Mouse (Mus musculus): ENCODE measurements around the gene Fmo4. TPM values are rescaled to one million over a fixed set of nuclear protein-coding genes. Genes with fewer than 3 reads are reported as not detected.

Gene Fmo4
- total and polyA plus RNA-seq, 3 experiments = 0.03 to 0.22 TPM; not detected in 1

DNA sequence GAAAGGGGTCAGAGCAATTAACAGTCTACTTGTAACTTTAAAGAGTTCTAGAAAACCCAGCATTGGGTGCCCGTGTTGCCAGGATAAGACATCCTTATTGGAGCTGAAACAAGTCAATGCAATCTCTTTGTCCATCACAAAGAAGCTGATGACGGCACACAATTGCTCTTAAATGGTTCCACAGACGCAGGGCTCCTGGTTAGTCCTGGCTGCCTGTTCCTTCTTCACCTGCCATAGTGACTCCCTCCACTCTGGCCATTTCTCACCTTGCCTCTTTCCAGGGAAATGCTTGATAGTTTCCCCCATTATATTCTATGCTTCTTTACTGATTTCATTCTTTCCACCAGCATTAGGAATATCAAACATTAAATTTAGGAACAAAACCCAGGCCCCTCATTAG is 5.2 kb downstream of the Fmo4 start:
- Histone ChIP-seq H3K27me3 (ENCODE audit: insufficient read depth, low read length) (peaks cover 6% of the 10 kb centered on the region), H3K4me1 (ENCODE audit: insufficient read depth, low read depth, low read length) (no peaks in the 10 kb centered on the region), H3K4me3 (ENCODE audit: low read depth, low read length) (no peak overlapping the region), H3K9me3 (replicated peaks) (no peaks in the 10 kb centered on the region), H3K36me3 (replicated peaks) (no peaks in the 10 kb centered on the region)
- no peak for DNase-seq (ENCODE audit: low spot score)
- TF ChIP-seq CTCF (IDR thresholded peaks at IDR 0.05; ENCODE audit: low read depth, low read length) (no peak), TAL1 (conservative IDR thresholded peaks at IDR 0.05; ENCODE audit: low read depth, low read length) (no peak), GATA1 (IDR thresholded peaks at IDR 0.05; ENCODE audit: borderline replicate concordance, low read length) (no peak), GATA2 (IDR thresholded peaks at IDR 0.05; ENCODE audit: borderline replicate concordance, low read depth, low read length) (no peak)
- no peak for ATAC-seq (ENCODE audit: extremely low read depth, insufficient number of reproducible peaks, low FRiP score, poor library complexity, severe bottlenecking)

DNA sequence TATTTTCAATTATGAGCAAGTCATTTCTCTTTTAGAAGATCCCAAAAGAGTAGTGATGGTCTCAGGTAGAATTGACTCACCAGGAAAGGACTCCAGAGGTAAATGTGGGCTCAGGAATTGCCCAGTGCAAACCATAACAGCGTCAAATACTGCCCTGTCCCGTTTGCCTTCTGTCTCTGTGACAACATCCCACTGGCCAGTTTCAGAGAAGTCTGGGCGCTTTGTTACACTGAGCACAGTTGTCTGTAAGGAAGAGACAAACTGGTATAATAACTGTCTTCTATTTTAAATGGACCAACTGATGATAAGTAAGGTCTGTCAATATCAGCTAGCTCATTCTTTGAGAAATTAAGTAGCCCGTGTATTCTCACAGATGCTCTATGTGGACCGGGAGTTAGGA is 6.3 kb downstream of the Fmo4 start:
- no peaks in the 10 kb centered on the region for H3K36me3 ChIP-seq (replicated peaks)
- TF ChIP-seq GATA1 (IDR thresholded peaks at IDR 0.05; ENCODE audit: borderline replicate concordance, low read length) = no peak
- no peak for TF ChIP-seq POLR2AphosphoS5 (IDR thresholded peaks at IDR 0.05; ENCODE audit: insufficient replicate concordance, low read depth, low read length)
- TF ChIP-seq GATA2 (IDR thresholded peaks at IDR 0.05; ENCODE audit: borderline replicate concordance, low read depth, low read length) = no peak
- no peak for TF ChIP-seq CTCF (IDR thresholded peaks at IDR 0.05; ENCODE audit: low read depth, low read length)
- TF ChIP-seq TAL1 (conservative IDR thresholded peaks at IDR 0.05; ENCODE audit: low read depth, low read length) = no peak
- H3K4me3 ChIP-seq (ENCODE audit: low read depth, low read length) = no peak overlapping the region
- ATAC-seq (ENCODE audit: extremely low read depth, insufficient number of reproducible peaks, low FRiP score, poor library complexity, severe bottlenecking) (no peak), DNase-seq (ENCODE audit: low spot score) (no peak)
- peaks cover 6% of the 10 kb centered on the region for H3K27me3 ChIP-seq (ENCODE audit: insufficient read depth, low read length)
- no peaks in the 10 kb centered on the region for H3K9me3 ChIP-seq (replicated peaks)
- H3K4me1 ChIP-seq (ENCODE audit: insufficient read depth, low read depth, low read length) = no peaks in the 10 kb centered on the region

DNA sequence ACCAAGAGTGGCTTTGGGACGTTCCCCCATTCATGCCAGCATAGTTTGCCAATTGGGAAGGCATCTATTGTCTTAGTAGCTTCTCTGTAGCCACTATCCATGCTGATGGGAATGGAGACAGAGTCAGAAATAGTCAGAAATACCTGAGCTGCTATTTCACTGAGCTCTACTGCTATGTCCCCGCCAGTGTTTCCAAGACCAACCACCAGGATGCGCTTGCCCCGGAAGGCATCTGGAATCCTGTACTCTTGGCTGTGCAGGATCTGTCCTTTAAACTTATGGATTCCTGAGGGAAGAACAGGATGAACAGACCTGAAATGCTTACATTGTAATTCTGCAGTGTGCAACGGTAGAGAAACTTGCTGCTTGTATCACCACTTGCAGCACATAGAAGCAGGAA is 8.8 kb downstream of the Fmo4 start:
- no peaks in the 10 kb centered on the region for H3K36me3 ChIP-seq (replicated peaks)
- H3K9me3 ChIP-seq (replicated peaks) = no peaks in the 10 kb centered on the region
- no peak for TF ChIP-seq CTCF (IDR thresholded peaks at IDR 0.05; ENCODE audit: low read depth, low read length)
- no peak for TF ChIP-seq TAL1 (conservative IDR thresholded peaks at IDR 0.05; ENCODE audit: low read depth, low read length)
- no peak for TF ChIP-seq GATA1 (IDR thresholded peaks at IDR 0.05; ENCODE audit: borderline replicate concordance, low read length)
- no peak for TF ChIP-seq POLR2AphosphoS5 (IDR thresholded peaks at IDR 0.05; ENCODE audit: insufficient replicate concordance, low read depth, low read length)
- no peak for TF ChIP-seq GATA2 (IDR thresholded peaks at IDR 0.05; ENCODE audit: borderline replicate concordance, low read depth, low read length)
- ATAC-seq (ENCODE audit: extremely low read depth, insufficient number of reproducible peaks, low FRiP score, poor library complexity, severe bottlenecking) (no peak), DNase-seq (ENCODE audit: low spot score) (no peak)
- H3K27me3 ChIP-seq (ENCODE audit: insufficient read depth, low read length) = peaks cover 3% of the 10 kb centered on the region; the same call in 1 of the 2 replicates
- no peaks in the 10 kb centered on the region for H3K4me1 ChIP-seq (ENCODE audit: insufficient read depth, low read depth, low read length)
- no peak overlapping the region for H3K4me3 ChIP-seq (ENCODE audit: low read depth, low read length)

DNA sequence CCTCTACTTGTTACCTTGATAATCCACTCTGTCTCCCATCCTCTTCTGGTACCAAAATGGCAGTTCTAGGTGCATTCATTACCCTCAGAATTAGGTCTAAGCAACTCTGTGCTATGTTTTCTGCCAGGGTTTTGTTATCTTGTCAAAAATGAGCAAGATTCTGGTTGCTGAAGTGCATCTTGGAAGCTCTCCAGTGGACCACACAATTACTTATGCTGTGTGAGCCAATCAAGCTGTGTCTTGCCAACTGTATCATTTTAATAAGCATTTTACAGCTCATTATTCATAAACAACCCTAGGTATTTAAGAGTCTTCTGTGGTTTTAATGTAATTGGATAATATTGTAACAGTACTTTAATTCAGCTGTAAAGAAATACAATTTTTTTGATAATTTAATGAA is 17.3 kb downstream of the Fmo4 start:
- H3K4me3 ChIP-seq (ENCODE audit: low read depth, low read length) = no peak overlapping the region
- no peaks in the 10 kb centered on the region for H3K4me1 ChIP-seq (ENCODE audit: insufficient read depth, low read depth, low read length)
- DNase-seq (ENCODE audit: low spot score) (no peak), ATAC-seq (ENCODE audit: extremely low read depth, insufficient number of reproducible peaks, low FRiP score, poor library complexity, severe bottlenecking) (no peak)
- H3K9me3 ChIP-seq (replicated peaks) = no peaks in the 10 kb centered on the region
- H3K27me3 ChIP-seq (ENCODE audit: insufficient read depth, low read length) = no peaks in the 10 kb centered on the region
- no peaks in the 10 kb centered on the region for H3K36me3 ChIP-seq (replicated peaks)
- TF ChIP-seq GATA2 (IDR thresholded peaks at IDR 0.05; ENCODE audit: borderline replicate concordance, low read depth, low read length) (no peak), POLR2AphosphoS5 (IDR thresholded peaks at IDR 0.05; ENCODE audit: insufficient replicate concordance, low read depth, low read length) (no peak), GATA1 (IDR thresholded peaks at IDR 0.05; ENCODE audit: borderline replicate concordance, low read length) (no peak), CTCF (IDR thresholded peaks at IDR 0.05; ENCODE audit: low read depth, low read length) (no peak), TAL1 (conservative IDR thresholded peaks at IDR 0.05; ENCODE audit: low read depth, low read length) (no peak)

DNA sequence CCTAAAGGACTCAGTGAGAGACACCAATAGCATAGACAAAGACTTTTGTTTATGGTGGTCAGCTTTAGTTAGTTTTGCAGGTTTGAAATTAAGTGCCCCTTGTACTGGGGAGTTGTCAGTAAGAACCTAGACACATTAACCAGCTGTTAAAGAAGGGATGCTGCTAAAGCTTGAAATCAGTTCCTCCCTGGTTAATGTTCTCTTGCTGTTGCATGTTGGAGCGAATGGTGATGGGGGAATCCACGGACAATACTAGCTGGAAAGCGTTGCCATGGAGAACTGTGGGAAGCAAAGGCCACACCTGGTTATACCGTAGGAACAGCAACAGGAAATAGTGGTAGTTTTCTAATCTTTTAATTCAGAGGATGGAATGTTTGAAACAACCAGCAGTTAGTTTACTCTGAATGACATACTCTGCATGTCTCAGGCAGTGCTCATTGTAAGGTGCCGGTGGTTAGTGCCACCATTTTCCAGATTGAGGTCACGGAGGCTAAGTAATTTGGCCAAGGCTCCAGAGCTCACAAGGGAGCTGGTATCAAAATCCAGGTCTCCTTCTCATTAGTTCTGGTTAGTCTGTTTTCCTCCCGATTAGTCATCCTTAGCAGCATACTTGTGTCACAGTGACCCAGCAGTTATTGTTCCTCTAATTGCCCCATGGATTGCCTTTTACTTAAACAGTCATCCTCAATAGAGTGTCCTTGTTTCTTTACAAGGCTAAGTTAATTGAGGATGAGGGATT is 21.3 kb downstream of the Fmo4 start:
- TF ChIP-seq TAL1 (conservative IDR thresholded peaks at IDR 0.05; ENCODE audit: low read depth, low read length) (no peak), CTCF (IDR thresholded peaks at IDR 0.05; ENCODE audit: low read depth, low read length) (no peak), GATA2 (IDR thresholded peaks at IDR 0.05; ENCODE audit: borderline replicate concordance, low read depth, low read length) (no peak), GATA1 (IDR thresholded peaks at IDR 0.05; ENCODE audit: borderline replicate concordance, low read length) (no peak), POLR2AphosphoS5 (IDR thresholded peaks at IDR 0.05; ENCODE audit: insufficient replicate concordance, low read depth, low read length) (no peak)
- Histone ChIP-seq H3K9me3 (replicated peaks) (no peaks in the 10 kb centered on the region), H3K27me3 (ENCODE audit: insufficient read depth, low read length) (no peaks in the 10 kb centered on the region), H3K36me3 (replicated peaks) (no peaks in the 10 kb centered on the region), H3K4me1 (ENCODE audit: insufficient read depth, low read depth, low read length) (no peaks in the 10 kb centered on the region), H3K4me3 (ENCODE audit: low read depth, low read length) (no peak overlapping the region)
- DNase-seq (ENCODE audit: low spot score) (no peak), ATAC-seq (ENCODE audit: extremely low read depth, insufficient number of reproducible peaks, low FRiP score, poor library complexity, severe bottlenecking) (no peak)

DNA sequence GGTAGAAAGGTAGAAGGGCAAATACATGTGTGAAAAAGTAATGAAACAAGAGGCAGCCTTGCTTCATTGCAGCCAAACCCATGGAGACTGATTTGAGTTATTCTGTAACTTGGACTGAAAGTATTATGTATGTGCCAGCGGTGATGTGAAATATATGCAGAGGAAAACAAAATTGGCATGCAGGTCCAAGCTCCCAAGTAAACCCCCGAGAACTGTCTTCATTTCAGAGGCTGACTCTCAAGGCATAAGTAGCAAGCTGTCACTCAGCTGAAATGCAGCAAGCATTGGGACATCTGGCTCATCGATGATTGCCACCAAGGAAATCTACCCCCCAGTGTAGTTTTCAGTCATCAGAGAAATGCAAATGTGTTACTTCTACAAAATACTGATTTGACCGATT is 28.6 kb downstream of the Fmo4 start:
- Histone ChIP-seq H3K36me3 (replicated peaks) (no peaks in the 10 kb centered on the region), H3K4me3 (ENCODE audit: low read depth, low read length) (no peak overlapping the region), H3K4me1 (ENCODE audit: insufficient read depth, low read depth, low read length) (no peaks in the 10 kb centered on the region), H3K27me3 (ENCODE audit: insufficient read depth, low read length) (no peaks in the 10 kb centered on the region), H3K9me3 (replicated peaks) (no peaks in the 10 kb centered on the region)
- DNase-seq (ENCODE audit: low spot score) (no peak), ATAC-seq (ENCODE audit: extremely low read depth, insufficient number of reproducible peaks, low FRiP score, poor library complexity, severe bottlenecking) (no peak)
- TF ChIP-seq POLR2AphosphoS5 (IDR thresholded peaks at IDR 0.05; ENCODE audit: insufficient replicate concordance, low read depth, low read length) = no peak
- no peak for TF ChIP-seq CTCF (IDR thresholded peaks at IDR 0.05; ENCODE audit: low read depth, low read length)
- TF ChIP-seq GATA2 (IDR thresholded peaks at IDR 0.05; ENCODE audit: borderline replicate concordance, low read depth, low read length) = no peak
- no peak for TF ChIP-seq TAL1 (conservative IDR thresholded peaks at IDR 0.05; ENCODE audit: low read depth, low read length)
- TF ChIP-seq GATA1 (IDR thresholded peaks at IDR 0.05; ENCODE audit: borderline replicate concordance, low read length) = no peak

Data from G1E (cell line).